Mouse (Mus musculus) frontal cortex, postnatal 36 days (tissue): ENCODE measurements around the gene Nabp2.

Source experiments
- DNase-seq, 2 experiments: peaks; one replicate each; pipeline ENCODE4 v3.0.0; 2022; ENCODE audit warnings: low spot score in 2 of 2

The Nabp2 gene

DNA sequence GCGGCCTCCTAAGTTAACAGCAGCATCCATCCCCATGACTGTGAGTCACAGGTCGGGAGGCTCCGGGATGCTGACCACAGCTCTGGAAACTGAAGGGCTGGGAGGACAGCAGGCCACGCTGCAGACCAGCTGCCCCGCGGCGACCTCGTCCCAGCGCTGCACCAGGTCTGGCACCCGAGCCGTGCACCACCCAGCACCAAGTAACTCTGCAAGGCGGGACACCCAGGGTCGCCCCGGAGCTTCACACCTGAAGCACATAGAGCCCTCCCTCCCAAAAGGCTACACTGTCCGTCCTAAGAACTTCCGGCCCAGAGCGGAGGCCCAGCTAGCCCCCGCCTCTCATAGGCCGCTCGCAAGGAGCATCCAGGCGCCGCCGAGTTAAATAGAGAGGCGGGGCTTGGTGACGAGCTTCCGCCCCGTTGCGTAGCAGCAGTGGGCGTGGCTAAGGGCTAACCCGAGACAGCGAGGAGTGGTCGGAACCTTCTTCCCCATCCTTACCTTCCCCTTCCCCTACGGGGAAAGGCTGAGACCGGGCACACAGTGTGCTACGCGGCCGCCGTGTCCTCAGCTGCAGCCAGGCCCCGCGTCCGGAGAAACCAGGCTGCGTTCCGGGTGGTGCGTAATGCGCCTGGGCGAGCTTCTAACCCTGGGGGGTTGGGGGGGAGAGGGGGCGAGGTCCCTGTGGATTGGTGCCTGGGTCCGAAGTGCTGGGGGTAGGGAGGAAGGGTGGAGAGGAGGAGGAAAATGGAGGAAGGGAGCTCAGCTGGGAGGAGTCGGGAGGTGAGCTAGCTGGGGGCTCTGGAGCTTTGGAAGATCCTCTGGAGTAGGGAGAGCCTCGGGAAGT, at the start of gene Nabp2, which contains the start of gene Rnf41:
Nabp2 (minus strand) TSS at position 282 of the 844 bp plus-strand sequence.
Rnf41 (plus strand) TSS at position 447 of the 844 bp plus-strand sequence.
- peak; percentile 95 to 97 for DNase-seq

DNA sequence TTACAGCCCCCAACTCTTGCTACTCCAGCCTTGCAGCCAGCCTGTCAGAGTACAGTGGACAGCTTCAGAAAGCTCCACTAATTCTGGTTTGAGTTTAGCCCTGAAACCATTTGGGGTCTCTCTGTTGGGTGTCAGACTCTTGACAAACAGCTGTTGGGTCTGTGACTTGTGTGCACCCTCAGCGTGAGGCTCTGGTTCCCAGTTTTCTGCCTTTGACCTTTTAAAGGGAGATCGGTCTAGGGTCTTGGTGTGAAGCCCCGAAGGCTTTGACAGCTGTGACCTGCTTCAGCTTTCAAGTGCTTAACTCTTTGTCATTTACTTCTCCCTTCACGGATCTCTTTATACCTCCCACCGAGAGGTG, 49.0 kb upstream of the Nabp2 start:
- no peak for DNase-seq

DNA sequence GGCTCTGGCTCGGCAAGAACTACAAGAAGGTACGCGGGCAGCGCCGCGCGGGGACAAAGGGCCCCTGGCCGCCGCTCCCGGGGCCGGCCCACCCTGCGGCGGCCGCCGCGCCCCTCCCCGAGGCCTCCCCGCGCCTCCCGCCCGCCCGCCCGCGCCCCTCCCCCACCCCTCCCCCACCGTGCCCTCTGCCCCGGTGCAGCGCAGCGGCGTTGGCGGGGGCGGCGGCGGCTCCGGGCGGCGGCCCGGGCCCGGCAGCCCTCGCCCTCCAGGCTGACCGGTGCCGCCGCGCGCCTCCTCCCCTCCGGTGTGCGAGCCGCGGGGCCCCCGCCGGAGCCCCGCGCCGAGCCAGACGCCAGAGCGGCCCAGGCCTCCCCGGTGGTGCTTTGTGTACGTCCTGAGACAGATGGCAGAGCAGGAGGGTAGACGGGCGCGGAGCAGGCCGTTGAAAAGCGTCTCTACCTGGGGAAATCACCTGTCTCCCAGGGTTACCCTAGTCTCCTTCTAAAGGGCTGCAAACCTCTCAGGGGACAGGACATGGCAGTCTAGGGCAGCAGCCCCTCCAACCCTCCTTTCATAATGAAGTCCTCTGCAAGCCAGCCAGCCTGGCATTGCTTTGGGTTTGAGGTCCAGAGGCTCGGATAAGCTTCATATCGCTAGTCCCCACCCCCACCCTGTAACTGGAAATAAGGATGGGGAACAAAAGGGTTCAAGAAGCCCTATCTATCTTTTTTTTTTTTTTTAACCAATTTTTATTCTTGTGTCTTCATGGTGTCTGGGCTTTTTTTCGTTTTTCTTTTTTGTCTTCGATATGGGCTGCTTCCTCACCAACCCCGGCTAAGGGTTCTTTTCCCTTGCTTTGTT, 48.3 kb upstream of the Nabp2 start:
- DNase-seq, result peak; percentile 36 to 44

DNA sequence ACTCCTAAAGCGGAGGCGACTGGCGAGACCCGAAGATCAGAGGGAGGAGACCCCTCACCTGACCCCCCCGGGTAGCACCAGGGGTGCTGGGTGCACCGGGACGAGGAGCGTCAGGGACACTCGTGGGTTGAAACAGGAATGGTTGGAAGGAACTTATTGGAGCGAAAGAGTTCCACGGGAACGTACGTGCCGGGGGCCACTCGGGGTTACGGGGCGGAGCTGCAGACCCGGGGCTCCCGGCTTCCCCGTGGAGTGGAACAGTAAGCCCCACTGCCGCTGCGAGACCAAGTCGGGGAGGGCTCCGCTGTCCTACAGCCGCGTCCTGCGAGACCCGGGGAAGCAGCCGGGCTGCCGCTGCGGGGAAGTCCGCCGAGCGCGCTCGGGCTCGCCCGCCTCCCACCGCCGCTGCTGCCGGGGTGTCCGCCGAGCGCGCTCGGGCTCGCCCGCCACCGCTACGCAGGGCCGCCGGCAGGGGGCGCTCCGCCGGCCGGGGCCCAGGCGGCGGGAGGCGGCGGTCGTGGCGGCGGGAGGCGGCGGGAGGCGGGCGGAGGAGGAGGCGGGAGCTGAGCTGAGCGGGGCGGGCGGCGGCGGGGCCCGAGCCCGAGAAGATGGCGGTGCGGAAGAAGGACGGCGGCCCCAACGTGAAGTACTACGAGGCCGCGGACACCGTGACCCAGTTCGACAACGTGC, 47.6 kb upstream of the Nabp2 start, which contains the start of gene Smarcc2:
Smarcc2 (plus strand) TSS at position 530 of the 690 bp plus-strand sequence.
- DNase-seq, result peak; percentile 66 to 77

DNA sequence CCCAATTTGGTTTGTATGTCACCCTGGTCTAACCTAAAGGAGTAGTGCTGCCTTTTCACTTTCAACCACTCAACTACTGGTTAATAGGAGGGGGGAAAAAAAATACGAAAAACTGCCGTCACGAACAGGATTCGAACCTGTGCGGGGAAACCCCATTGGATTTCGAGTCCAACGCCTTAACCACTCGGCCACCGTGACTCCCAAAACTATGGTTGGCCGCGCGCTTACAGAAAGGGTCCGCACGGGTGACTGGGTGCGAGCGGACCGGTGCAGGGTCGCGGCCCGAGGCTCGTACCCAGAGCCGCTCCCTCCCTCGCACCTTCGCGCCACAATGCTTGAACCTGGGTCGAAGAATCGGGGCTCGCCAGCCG, 47.0 kb upstream of the Nabp2 start:
- peak; percentile 94 to 98 for DNase-seq

DNA sequence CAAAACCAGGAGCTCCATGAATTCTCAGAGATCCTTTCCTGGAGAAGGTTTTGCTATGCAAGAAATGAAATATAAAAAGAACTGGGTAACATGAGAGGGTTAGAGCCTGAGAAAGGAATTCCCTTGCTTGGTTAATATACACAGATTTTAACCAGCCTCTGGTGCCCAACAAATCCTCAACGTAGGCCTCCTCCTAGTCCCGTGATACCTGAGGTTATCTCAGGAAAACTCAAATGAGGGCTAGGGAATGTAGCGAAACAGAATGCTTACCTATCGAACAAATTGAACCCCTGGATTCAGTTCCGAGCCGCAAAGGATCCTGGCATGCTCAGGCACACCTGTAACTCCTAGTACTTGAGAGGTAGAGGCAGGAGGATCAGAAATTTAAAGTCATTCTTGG, 46.4 kb upstream of the Nabp2 start:
- no peak for DNase-seq

DNA sequence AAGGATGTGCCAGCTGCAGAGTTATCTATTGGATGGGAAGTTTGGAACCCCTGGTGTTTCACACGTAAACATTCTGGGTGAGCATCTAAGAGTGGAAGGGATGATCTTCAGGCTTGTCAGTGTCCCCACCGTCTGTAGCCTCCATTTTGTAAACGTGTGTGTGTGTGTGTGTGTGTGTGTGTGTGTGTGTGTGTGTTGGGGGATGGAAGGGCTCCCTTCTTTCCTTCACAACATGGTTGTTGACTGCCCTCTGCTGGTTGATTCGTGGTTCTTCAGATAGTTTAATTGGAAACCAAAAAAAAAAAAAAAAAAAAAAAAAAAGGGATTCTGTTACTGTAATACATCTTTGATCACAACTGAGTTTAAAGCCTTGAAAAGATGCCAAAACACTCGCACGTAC, 44.0 kb upstream of the Nabp2 start:
- peak in 1 of 2 experiments; percentile 67 for DNase-seq

DNA sequence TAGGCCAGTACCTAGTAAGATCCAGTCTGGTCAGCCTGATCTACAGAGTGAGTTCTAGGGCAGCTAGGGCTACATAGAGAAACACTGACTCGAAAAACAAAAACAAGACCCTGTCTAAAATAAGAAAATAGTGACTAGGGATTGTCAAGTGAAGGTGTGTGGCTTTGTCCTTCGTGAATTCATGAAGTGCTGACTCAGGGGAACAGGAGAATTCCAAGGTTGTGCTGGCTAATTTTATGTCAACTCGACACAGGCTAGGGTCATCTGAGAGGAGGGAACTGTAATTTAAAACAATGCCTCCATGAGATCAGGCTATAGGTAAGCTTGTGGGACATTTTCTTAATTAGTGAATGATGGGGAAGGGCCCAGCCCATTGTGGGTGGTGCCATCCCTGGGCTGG, 43.2 kb upstream of the Nabp2 start:
- DNase-seq, result no peak

DNA sequence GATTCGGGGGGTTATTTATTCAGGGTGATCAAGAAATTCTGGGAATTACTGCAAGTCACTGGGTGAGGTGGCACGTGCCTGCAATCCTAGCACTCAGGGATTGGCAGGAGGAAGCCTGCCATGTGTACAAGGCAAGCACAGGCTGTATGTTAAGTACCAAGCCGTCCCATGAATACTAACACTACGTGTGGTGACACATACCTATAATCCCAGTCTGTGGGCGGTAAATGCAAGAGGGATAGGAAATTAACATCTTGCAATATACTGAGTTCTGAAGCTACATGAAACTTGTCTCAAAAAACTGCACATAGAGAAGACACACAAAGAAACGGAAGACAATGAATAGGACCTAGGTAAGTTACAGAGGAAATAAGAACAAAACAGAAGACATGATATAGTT, 39.7 kb upstream of the Nabp2 start:
- no peak for DNase-seq

DNA sequence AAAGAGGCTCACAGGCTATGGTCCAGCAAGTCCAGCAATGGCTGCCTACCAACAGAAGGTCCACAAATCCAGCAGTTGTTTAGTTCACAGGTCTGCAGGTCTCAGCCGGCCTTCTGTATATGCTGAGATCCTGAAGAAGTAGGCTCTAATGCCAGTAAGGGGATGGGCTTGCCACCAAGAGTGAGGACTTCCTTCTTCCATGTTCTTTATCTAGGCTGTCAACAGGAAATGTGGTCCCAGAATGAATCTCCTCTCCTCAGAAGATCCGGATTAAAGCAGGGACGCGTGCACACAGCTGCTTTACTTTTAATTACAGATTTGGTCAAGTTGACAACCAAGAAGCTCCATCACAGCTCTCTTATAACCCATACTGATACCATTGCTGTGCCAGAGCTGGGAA, 34.1 kb upstream of the Nabp2 start:
- DNase-seq, result no peak

DNA sequence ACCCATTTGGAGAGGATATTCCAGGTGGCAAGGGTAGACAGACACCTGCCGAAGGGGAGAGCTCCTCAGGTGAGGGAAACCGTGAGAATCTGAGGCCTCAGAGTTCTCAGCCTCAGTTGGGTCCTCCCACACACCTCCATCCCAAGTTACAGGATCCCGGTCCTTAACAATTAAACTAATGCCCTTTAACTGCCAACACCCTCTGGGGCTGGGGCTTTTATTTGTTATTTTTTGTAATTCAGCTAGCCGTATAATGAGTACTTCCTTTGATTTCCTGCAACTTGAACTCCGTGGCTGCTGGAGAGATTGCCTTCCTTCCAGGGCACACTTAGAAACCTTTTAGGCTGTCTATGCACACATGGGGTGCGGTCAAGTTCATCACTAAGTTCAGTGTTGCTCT, 33.1 kb upstream of the Nabp2 start:
- DNase-seq, result no peak

DNA sequence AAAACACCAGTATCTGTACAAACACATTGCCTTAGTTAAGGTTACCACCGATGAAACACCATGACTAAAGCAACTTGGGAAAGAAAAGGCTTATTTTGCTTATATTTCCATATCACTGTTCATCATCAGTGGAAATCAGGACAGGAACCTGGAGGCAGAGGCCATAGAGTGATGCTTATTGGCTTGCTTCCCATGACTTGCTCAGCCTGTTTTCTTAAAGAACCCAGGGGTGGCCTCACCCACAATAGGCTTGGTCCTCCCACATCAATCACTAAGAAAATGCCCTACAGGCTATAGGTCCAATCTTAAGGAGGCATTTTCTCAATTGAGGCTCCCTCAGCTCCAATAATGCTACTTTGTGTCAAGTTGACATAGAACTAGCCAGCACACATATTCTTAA, 31.4 kb upstream of the Nabp2 start:
- DNase-seq, result no peak

DNA sequence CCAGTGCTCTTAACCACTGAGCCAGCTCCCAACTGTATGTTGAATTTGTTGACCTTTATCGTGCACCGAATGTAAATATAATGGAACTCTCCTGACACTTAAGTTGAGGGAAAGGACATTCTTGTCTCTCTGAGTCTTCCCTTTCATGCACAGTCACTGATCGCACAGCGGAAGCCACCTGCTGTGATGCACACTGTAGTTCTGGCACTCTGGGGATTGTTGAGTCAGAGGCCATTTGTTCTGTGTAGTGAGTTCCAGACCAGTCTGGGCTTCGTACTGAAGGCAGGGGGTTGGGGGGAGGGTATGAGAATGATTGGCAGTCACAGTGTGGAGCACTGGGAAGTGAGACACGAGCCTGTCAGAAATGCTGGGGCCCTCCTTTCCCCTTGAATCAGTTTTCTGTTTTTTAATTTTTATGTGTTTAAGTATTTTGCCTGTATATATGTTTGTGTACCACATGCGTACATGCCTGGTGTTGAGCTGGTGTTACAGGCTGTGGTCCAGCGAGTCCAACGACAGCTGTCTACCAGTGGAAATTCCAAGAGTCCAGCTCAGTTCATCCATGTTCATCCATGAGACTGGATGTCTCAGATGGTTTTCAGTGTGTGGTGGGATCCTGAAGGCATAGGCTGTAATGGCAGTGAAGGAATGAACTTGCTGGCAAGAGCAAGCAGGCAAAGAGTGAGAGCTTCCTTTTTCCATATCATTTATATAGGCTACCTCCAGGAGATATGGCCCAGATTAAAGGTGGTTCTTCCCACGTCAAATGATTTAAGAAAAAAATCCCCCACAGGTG, 30.2 kb upstream of the Nabp2 start:
- no peak for DNase-seq

DNA sequence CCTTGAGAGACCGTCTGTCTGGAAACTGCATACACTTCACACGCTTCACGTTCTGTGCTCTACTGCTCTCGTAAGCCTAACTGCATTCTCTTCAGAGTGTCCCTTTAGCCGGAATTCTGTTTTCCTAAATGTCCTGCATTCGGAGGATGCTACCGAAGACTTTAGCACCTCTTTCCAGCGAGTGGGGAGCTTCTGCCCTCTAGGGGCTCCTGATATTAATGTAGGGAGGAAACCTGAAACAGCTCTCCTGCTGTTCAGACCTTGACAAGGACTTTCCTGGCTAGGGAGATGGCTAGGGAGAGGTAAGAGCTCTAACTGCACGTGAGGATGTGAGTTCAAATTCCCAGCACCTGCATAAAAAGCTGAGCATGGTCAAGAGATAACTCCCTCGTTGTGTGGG, 29.1 kb upstream of the Nabp2 start:
- no peak for DNase-seq

DNA sequence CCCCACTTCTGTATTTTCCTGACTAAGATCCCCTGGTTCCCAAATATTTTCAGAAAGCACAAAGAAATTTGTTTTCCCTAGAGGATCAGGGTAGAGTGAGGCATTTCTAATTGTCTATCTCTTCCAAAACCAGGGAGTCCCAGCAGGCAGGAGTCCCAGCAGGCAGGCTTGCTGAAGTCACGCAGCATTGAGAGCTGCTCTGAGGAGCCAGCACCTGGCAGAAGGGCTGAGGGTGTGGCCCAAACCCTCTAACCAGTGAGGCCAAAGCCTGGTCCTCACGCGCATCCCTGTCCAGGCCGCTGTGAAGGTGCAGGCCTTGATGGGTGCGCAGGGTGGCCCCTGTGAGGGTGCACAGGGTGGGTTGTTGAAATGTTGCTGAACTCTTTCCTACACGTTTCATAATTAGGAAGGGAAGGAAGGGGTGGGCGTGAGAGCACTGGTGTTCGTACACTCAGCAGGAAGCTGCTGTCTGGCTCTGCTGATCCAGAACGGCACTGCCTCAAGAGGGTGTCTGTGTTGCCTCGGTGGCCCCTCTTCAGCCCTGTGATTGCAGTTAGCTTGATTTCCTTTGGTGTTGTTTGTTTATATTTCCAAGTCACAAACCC, 27.5 kb upstream of the Nabp2 start:
- peak in 1 of 2 experiments; percentile 24 for DNase-seq

DNA sequence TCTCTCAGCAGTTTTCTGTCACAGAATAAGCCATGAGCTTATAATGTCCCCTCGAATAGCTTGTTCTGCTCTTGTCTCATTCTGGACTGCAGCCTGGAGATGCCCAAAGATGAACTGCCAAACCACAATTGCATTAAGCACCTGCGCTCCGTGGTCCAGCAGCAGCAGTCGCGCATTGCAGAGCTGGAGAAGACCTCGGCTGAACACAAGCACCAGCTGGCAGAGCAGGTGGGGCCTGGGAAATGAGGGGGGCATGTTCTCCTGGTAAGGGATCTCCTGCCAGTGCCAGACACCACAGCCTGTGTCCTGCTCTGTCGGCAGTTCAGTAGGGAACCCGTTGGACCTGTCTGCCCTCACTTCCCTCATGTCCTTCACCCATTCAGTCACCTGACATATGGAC, 25.1 kb upstream of the Nabp2 start:
- DNase-seq, result no peak

DNA sequence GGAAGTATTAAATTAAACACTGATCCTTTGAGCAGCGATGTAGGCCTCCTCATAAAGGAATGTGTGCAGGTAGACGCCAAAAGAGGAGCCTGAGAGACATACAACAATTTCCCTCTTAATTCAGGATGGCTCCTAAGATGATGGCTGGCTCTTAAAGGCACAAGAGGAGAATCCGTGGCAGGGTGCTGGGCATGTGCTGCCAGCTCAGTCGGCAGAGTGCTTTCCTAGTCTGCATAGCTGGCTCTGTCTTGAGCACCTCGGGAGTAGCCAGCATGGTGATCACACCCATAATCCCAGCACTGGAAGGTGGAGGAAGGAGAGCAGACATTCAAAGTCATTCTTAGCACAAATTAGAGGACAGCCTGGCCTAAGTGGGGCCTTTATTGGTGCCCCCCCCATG, 24.6 kb upstream of the Nabp2 start:
- no peak for DNase-seq

DNA sequence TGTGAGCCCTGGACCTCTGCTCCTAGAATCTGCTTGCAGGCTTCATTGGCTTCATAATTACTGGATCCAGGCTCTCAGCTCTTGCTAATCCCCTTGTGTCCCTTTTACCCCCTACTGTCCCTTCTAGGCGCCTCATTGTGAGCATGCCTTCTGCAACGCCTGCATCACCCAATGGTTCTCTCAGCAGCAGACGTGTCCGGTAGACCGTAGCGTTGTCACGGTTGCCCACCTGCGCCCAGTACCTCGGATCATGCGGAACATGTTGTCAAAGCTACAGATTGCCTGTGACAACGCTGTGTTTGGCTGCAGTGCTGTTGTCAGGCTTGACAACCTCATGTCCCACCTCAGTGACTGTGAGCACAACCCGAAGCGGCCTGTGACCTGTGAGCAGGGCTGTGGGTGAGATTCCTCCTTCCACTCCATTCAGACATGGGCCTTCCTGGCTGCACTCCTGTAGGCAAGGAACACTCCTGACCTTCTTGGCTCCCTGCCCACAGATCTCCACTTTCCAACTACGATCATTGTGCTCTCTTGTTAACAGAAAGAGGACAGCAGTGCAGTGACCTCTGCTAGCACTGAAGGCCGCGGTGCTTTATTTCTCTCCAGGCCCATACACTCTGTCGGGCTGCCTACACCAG, 24.0 kb upstream of the Nabp2 start:
- no peak for DNase-seq

DNA sequence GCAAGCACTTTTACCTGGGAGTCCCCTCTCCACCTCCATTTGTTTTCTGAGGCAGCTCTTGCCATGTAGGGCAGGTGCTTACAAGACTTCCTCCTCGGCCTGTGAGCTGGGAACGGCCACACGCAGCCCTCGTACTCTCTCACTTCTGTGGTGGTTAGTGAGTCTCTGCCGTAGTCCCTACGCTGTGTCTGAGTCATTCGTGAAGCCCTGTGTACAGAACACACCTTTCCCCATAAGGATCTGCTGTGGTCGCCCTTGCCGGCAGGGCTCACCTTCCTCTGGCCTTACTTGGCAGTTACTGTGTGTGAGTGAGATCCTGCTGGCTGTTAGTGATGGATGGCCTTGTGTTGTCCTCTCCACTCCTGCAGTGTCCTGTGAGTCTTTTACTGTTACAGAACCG, 23.4 kb upstream of the Nabp2 start:
- no peak for DNase-seq

DNA sequence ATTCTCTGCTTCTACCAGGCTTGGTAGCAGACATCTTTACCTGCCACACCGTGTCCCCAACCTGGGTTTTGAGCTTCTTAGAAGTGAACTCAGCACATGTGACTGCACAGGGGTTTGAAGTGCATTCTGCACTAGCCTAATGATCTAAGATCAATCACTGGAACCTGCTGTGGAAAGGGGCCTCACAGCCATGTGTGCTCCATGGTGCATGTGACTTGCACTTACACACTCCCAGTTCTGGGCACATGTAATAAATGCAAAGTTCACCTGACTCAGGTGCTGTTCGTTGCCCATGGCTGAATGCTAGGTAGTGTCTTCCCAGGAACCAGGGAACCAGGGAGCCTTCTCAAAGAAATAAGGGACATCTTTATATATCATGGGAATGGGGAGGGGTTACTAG, 22.1 kb upstream of the Nabp2 start:
- no peak for DNase-seq

DNA sequence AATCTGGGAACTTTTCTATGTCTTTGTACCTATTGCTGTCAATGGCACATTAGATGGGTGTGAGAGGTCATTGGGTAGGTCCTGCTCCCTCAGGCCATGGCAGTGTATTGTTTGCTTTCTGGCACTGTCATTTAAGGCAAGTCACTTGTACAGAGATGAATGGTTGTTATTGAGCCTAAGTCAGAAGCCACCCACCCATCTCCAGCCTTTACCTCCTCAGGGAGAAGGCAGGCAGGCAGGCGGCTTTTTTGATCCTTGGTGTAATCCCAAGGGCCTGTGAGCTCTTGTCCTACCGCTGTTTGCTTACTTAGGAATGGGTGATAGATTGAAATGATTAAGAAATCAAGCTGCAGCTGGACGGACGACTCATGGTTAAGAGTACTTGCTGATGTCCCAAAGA, 18.2 kb upstream of the Nabp2 start:
- DNase-seq, result no peak
